Mouse (Mus musculus) heart, postnatal 0 days (tissue): Measurements from ENCODE around the gene Spats2.

Experiments
- CTCF ChIP-seq: IDR thresholded peaks from 2 replicates; pipeline ENCODE4 v1.5.1; 2016; ENCODE audit warnings: antibody characterized with exemption, control low read depth, low read depth
- EP300 ChIP-seq: IDR thresholded peaks from 2 replicates; pipeline ENCODE4 v1.6.1; 2016; ENCODE audit warnings: antibody characterized with exemption, low read depth

- TF ChIP-seq CTCF (no peak), EP300 (no peak)
Observed at GRCm38 (mm10) chr15:99083867-99084557, 41.7 kb upstream of the Spats2 start.
